Mouse (Mus musculus) testis, adult 10 weeks (tissue): Measurements from ENCODE around the gene Thnsl2. TPM values are rescaled to one million over a fixed set of nuclear protein-coding genes. Genes with fewer than 3 reads are reported as not detected.

ENCODE experiments used
- polyA plus RNA-seq: library from polyadenylated mRNA; stranded (reverse); fragments of 350-450 nt; fragmentation: Illumina TruSeq; extraction: RNeasy Lipid Tissue Mini Kit (QIAGEN cat#74804); gene quantifications from one replicate; pipeline ENCODE4 v1.2.3, GENCODE M21; 2014; ENCODE audit warnings: low read depth, low replicate concordance

Thnsl2 gene
- 2.1 TPM for polyA plus RNA-seq

GRCm38 (mm10) chr6:71143894-71144455 lies at the start of gene Thnsl2:
TSS of gene Thnsl2 (minus strand) at chr6:71144439.

Other genes starting within 250 kb of the Thnsl2 start
- gene Tex37, start 225.5 kb downstream of the Thnsl2 start, polyA plus RNA-seq, result 70.1 TPM
- gene Foxi3, start 187.9 kb downstream of the Thnsl2 start, polyA plus RNA-seq, result not detected
- gene Fabp1, start 55.4 kb upstream of the Thnsl2 start, polyA plus RNA-seq, result 2.6 TPM
- gene Krcc1, start 127.2 kb upstream of the Thnsl2 start, polyA plus RNA-seq, result 441 TPM
- 11.7 TPM for gene Smyd1, start 177.8 kb upstream of the Thnsl2 start, polyA plus RNA-seq
- gene Cd8b1, start 178.3 kb upstream of the Thnsl2 start, polyA plus RNA-seq, result 0.60 TPM
- gene Cd8a, start 229.0 kb upstream of the Thnsl2 start, polyA plus RNA-seq, result not detected